Comparison of ENCODE assay signal across 5 mouse cellular contexts in the genomic region with DNA sequence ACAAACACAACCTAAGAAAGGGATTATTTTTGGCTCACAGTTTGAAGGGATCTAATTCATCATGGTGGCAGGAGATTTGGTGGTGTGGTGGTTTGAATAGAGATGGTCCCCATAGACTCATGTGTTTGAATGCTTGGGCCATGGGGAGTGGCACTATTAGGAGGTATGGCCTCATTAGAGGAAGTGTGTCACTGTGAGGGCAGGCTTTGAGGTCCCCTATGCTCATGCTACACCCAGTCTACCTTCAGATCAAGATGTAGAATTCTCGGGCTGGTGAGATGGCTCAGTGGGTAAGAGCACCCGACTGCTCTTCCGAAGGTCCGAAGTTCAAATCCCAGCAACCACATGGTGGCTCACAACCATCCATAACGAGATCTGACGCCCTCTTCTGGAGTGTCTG. TPM values are rescaled to one million over a fixed set of nuclear protein-coding genes. Genes with fewer than 3 reads are reported as not detected.
A peak's percentile ranks its signal among the peaks of the same experiment; 100 is the strongest.
DNase-seq lines count a peak whose midpoint lies in the region; TF ChIP-seq lines count a peak whose summit lies in the region.
"Not testable (repeated sequence)": the region's sequence is repeated elsewhere in the genome, so short reads cannot be mapped to it uniquely, and the experiment has no call there.
"Had no signal": no experiment of that assay in that cellular context is flagged by ENCODE, and none has a peak within 500 bp of the region (broad histone marks: within the 10 kb centered on the region; RNA-seq: fewer than 3 reads in every experiment).

No protein-coding gene starts in this region.

- not testable (repeated sequence) for H3K36me3 ChIP-seq in CH12.LX (replicated peaks in 1 of 2; ENCODE audit: control insufficient read depth in 1 of 2, insufficient read depth in 1 of 2, low read length in 1 of 2)
- H3K36me3 ChIP-seq in MEL (ENCODE audit: control insufficient read depth in 1 of 2, insufficient read depth in 2 of 2, low read length in 2 of 2) = peaks cover 0 to 33% of the 10 kb centered on the region in 2 experiments; a peak in 2 of 4 replicates

- peaks cover 10 to 53% of the 10 kb centered on the region in 2 experiments for H3K4me1 ChIP-seq in CH12.LX (ENCODE audit: control insufficient read depth in 1 of 2, insufficient read depth in 2 of 2)
- H3K4me1 ChIP-seq in MEL (ENCODE audit: control insufficient read depth in 1 of 2, insufficient read depth in 2 of 2, low read length in 2 of 2) = peaks cover 14 to 51% of the 10 kb centered on the region in 2 experiments

- TF ChIP-seq POLR2A in CH12.LX (IDR thresholded peaks at IDR 0.05; ENCODE audit: low read depth, low read length); MEL (IDR thresholded peaks at IDR 0.05; ENCODE audit: control insufficient read depth in 1 of 2, insufficient read depth in 1 of 2, low read depth in 1 of 2, low read length in 2 of 2, poor library complexity in 1 of 2): not testable (repeated sequence)

- TF ChIP-seq RAD21 in CH12.LX (IDR thresholded peaks at IDR 0.05; ENCODE audit: low read depth, low read length); MEL (IDR thresholded peaks at IDR 0.05; ENCODE audit: low read depth, low read length): not testable (repeated sequence)

- not testable (repeated sequence) for TF ChIP-seq EP300 in CH12.LX (IDR thresholded peaks at IDR 0.05; ENCODE audit: low read length); MEL (IDR thresholded peaks at IDR 0.05; ENCODE audit: low read depth in 1 of 2, low read length in 2 of 2)

- TF ChIP-seq CTCF in CH12.LX (conservative IDR thresholded peaks at IDR 0.05 in 1 of 2, IDR thresholded peaks at IDR 0.05 in 1 of 2; ENCODE audit: low read depth in 2 of 2, low read length in 2 of 2); MEL (IDR thresholded peaks at IDR 0.05 in 2 of 3, conservative IDR thresholded peaks at IDR 0.05 in 1 of 3; ENCODE audit: control insufficient read depth in 1 of 3, insufficient read depth in 1 of 3, low read depth in 2 of 3, low read length in 3 of 3, poor library complexity in 1 of 3, severe bottlenecking in 1 of 3): not testable (repeated sequence)

- dilution Hi-C loops in CH12.LX (cut with MboI; ENCODE audit: extremely low pct_ligation_motif_present, extremely low pct_unique_long_range_greater_than_20kb, low sequenced_read_pairs) = not testable (repeated sequence)

- H3K4me3 ChIP-seq in CH12.LX (replicated peaks in 1 of 3; ENCODE audit: low read depth in 2 of 3, low read length in 2 of 3, poor library complexity in 1 of 3); MEL (ENCODE audit: control insufficient read depth in 1 of 2, insufficient read depth in 1 of 2, low read depth in 2 of 2, low read length in 2 of 2): not testable (repeated sequence)

- not testable (repeated sequence) for H3K9me3 ChIP-seq in CH12.LX (replicated peaks; ENCODE audit: low read length); MEL (replicated peaks; ENCODE audit: insufficient read depth, low read length)

- not testable (repeated sequence) for H3K27me3 ChIP-seq in CH12.LX (replicated peaks); MEL (ENCODE audit: control insufficient read depth in 1 of 2, insufficient read depth in 2 of 2, low read length in 2 of 2)

- not testable (repeated sequence) for H3K4me2 ChIP-seq in CH12.LX (ENCODE audit: insufficient read depth, low read depth, poor library complexity, severe bottlenecking)

- not testable (repeated sequence) for H3K9ac ChIP-seq in CH12.LX (ENCODE audit: insufficient read depth, low read depth); MEL (ENCODE audit: control insufficient read depth, low read depth, low read length, poor library complexity, severe bottlenecking)

- not testable (repeated sequence) for H3K79me2 ChIP-seq in CH12.LX (replicated peaks; ENCODE audit: control insufficient read depth, extremely low read depth, insufficient read depth, poor library complexity, severe bottlenecking); MEL (ENCODE audit: control insufficient read depth, insufficient read depth, low read length, poor library complexity)

- not testable (repeated sequence) for DNase-seq in CH12.LX (ENCODE audit: extremely low read depth)
- peak; percentile 30 for DNase-seq in ES-CJ7 (ENCODE audit: low read depth, low spot score)
- DNase-seq in MEL (ENCODE audit: low read depth, low spot score) = peak; percentile 87
- peak; percentile 9 for DNase-seq in R1 (ENCODE audit: low read depth, low spot score)

- in situ Hi-C loops in CH12.LX (cut with MboI; ENCODE audit: low pct_ligation_motif_present, low pct_unique_long_range_greater_than_20kb, low sequenced_read_pairs) = loop anchor here (5.0 kb wide), 1 partner anchor 35 kb away; no protein-coding TSS in a partner anchor

- H3K27ac ChIP-seq in CH12.LX (ENCODE audit: insufficient read depth, low read depth); MEL (ENCODE audit: control insufficient read depth, low read depth, low read length): not testable (repeated sequence)

TF ChIP-seq in CH12.LX, 34 proteins besides CTCF, POLR2A, EP300 and RAD21:
- 0 out of 2 replicates have a peak, but pooled peaks have one; percentile 17 for TF ChIP-seq TBP (conservative IDR thresholded peaks at IDR 0.05; ENCODE audit: low read depth, low read length)

TF ChIP-seq in MEL, 35 proteins besides CTCF, POLR2A, EP300 and RAD21:
- TF ChIP-seq TBP (IDR thresholded peaks at IDR 0.05; ENCODE audit: low read depth, low read length) (peak; percentile 98), MYC (IDR thresholded peaks at IDR 0.05; ENCODE audit: low read depth, low read length) (0 out of 2 replicates have a peak, but pooled peaks have one; percentile 1)

RNA-seq across cellular contexts. Expression of gene Gfpt2, which starts 26.5 kb away (rescaled TPM):
- total RNA-seq in CH12.LX (2012; rRNA removed) (0.04 TPM in 1 of 2 replicates, not detected in the other), CH12.LX (2014; rRNA removed) (not detected in 2 replicates), MEL (2012; rRNA removed) (4.0 and 4.9 TPM in 2 replicates)
- polyA plus RNA-seq in CH12.LX (2012; ENCODE audit: insufficient read length, low read depth) (not detected in 2 replicates), MEL (2012; ENCODE audit: insufficient read depth in 1 of 2, insufficient read length in 2 of 2, low read depth in 1 of 2, low replicate concordance in 2 of 2, missing spikeins in 1 of 2) (1 to 10 TPM in 1 of 2 experiments, not detected in 1; 8.0 TPM)
- polyA plus RNA-seq: G1E had no signal

RNA-seq across cellular contexts. Expression of gene Cnot6, which starts 55.0 kb away (rescaled TPM):
- 32.4 and 39.2 TPM in 2 replicates for total RNA-seq in CH12.LX (2012; rRNA removed)
- 90.8 and 102 TPM in 2 replicates for total RNA-seq in CH12.LX (2014; rRNA removed)
- 75.2 and 85.0 TPM in 2 replicates for polyA plus RNA-seq in CH12.LX (2012; ENCODE audit: insufficient read length, low read depth)
- 38.9 and 45.5 TPM in 2 replicates for total RNA-seq in MEL (2012; rRNA removed)
- 10 to 100 TPM; 49.3 to 58.3 TPM for polyA plus RNA-seq in MEL (2012; ENCODE audit: insufficient read depth in 1 of 2, insufficient read length in 2 of 2, low read depth in 1 of 2, low replicate concordance in 2 of 2, missing spikeins in 1 of 2)
